Mouse (Mus musculus): ENCODE measurements around the gene Ncoa6.

Ncoa6 gene

GRCm38 (mm10) chr2:155442916-155443315, 30.8 kb downstream of the Ncoa6 start:
- in situ Hi-C loops (cut with MboI, MseI) = no loop called here

GRCm38 (mm10) chr2:155436445-155436844, 37.2 kb downstream of the Ncoa6 start:
- in situ Hi-C loops (cut with MboI, MseI) = no loop called here

- in situ Hi-C loops (cut with MboI, MseI) = no loop called here
Observed at GRCm38 (mm10) chr2:155420911-155421310, 52.8 kb downstream of the Ncoa6 start.

GRCm38 (mm10) chr2:155404635-155405034, 69.1 kb downstream of the Ncoa6 start:
- in situ Hi-C loops (cut with MboI, MseI) = no loop called here

GRCm38 (mm10) chr2:155401926-155402325, 71.8 kb downstream of the Ncoa6 start:
- in situ Hi-C loops (cut with MboI, MseI) = no loop called here

GRCm38 (mm10) chr2:155400276-155400675, 73.4 kb downstream of the Ncoa6 start:
- in situ Hi-C loops (cut with MboI, MseI) = no loop called here

- in situ Hi-C loops (cut with MboI, MseI) = no loop called here
Observed at GRCm38 (mm10) chr2:155394586-155394985, 79.1 kb downstream of the Ncoa6 start.

- in situ Hi-C loops (cut with MboI, MseI) = no loop called here
Observed at GRCm38 (mm10) chr2:155388573-155388972, 85.1 kb downstream of the Ncoa6 start.

GRCm38 (mm10) chr2:155387052-155387451, 86.6 kb downstream of the Ncoa6 start:
- in situ Hi-C loops (cut with MboI, MseI) = no loop called here

GRCm38 (mm10) chr2:155386534-155386899, 87.2 kb downstream of the Ncoa6 start:
- in situ Hi-C loops (cut with MboI, MseI) = no loop called here

- in situ Hi-C loops (cut with MboI, MseI) = no loop called here
Observed at GRCm38 (mm10) chr2:155385731-155386533, 87.8 kb downstream of the Ncoa6 start.

GRCm38 (mm10) chr2:155385090-155385489, 88.6 kb downstream of the Ncoa6 start:
- in situ Hi-C loops (cut with MboI, MseI) = no loop called here

- in situ Hi-C loops (cut with MboI, MseI) = no loop called here
Observed at GRCm38 (mm10) chr2:155382791-155383438, 90.8 kb downstream of the Ncoa6 start.

- in situ Hi-C loops (cut with MboI, MseI) = no loop called here
Observed at GRCm38 (mm10) chr2:155382332-155382700, 91.4 kb downstream of the Ncoa6 start.

GRCm38 (mm10) chr2:155381643-155382331, 91.9 kb downstream of the Ncoa6 start:
- in situ Hi-C loops (cut with MboI, MseI) = no loop called here

- in situ Hi-C loops (cut with MboI, MseI) = no loop called here
Observed at GRCm38 (mm10) chr2:155381060-155381437, 92.6 kb downstream of the Ncoa6 start.

- in situ Hi-C loops (cut with MboI, MseI) = no loop called here
Observed at GRCm38 (mm10) chr2:155380261-155381059, 93.2 kb downstream of the Ncoa6 start, which contains the start of gene Trp53inp2. Trp53inp2 (plus strand) TSS chr2:155381059.

GRCm38 (mm10) chr2:155376191-155376590, 97.5 kb downstream of the Ncoa6 start:
- in situ Hi-C loops (cut with MboI, MseI) = no loop called here

- in situ Hi-C loops (cut with MboI, MseI) = no loop called here
Observed at GRCm38 (mm10) chr2:155374521-155374920, 99.2 kb downstream of the Ncoa6 start.

- in situ Hi-C loops (cut with MboI, MseI) = no loop called here
Observed at GRCm38 (mm10) chr2:155373886-155374285, 99.8 kb downstream of the Ncoa6 start.

- in situ Hi-C loops (cut with MboI, MseI) = no loop called here
Observed at GRCm38 (mm10) chr2:155373302-155373701, 100.4 kb downstream of the Ncoa6 start.

- in situ Hi-C loops (cut with MboI, MseI) = no loop called here
Observed at GRCm38 (mm10) chr2:155372451-155372850, 101.2 kb downstream of the Ncoa6 start.

Measured in T-helper 2 cell (primary cell).